Mouse (Mus musculus): ENCODE data around the gene Unkl. TPM values are rescaled to one million over a fixed set of nuclear protein-coding genes. Genes with fewer than 3 reads are reported as not detected.
"Not testable (repeated sequence)": the region's sequence is repeated elsewhere in the genome, so short reads cannot be mapped to it uniquely, and the experiment has no call there.

Gene Unkl
- total RNA-seq, 2 experiments from 2014 or later = 32.0 to 33.7 TPM

DNA sequence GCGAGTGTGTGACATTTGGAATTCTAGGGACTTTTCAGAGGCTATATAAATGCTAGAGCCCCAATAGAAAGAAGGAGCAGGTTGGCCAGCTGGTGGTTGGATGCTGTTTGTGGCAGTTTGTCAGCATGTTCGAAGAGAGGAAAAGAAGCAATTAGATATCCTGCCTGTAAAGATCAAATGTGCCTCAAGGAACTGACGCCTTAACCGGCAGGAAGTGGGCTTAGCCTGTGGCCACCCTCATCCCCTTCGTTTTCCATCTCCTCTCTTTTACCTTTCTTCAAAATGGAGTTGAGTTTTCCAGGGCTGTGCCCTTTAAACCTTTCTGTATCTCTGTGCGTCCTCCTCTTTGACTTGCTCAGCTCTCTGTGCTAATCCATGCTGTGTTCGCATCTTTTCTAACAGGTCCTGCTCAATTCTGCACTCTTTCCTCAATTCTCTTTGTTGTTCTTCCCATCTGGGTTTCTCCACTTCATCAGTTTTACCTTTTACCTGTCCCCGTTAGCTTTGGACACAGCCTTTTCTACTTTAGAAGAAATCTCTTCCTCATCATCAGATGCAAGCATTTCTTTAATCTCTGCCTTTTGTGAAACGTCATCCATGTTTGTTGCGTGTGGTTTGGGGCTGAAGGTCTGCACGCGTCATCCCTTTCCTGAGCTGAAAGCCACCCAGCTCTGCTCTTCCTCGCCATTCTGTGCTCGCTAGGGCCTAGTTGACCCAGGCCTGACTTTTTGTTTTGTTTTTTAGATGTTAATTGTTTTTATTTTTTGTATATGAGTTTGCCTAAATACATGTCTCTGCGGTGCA is 31.5 kb downstream of the Unkl start:
- no peak for DNase-seq (ENCODE audit: low spot score in 2 of 2)

DNA sequence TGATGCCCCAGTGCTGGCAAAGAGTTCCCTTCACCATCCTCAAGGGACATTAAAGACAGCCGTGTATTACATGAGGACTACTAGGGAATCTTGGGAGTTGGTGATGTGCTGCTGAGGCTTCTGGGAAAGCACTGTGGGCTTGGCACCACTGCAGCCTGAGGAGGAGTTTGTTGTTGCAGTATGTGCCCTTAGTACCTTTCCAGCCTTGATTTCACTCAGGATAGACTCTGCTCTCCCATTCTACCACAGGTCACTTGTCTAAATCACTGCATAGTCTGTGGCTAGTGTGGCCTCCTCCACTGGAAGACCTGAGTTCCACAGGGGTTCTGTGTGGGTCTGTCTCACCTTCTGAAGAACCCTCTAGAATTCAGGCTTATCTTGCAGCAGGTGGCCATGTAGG is 32.5 kb downstream of the Unkl start:
- no peak for DNase-seq (ENCODE audit: low spot score in 2 of 2)

DNA sequence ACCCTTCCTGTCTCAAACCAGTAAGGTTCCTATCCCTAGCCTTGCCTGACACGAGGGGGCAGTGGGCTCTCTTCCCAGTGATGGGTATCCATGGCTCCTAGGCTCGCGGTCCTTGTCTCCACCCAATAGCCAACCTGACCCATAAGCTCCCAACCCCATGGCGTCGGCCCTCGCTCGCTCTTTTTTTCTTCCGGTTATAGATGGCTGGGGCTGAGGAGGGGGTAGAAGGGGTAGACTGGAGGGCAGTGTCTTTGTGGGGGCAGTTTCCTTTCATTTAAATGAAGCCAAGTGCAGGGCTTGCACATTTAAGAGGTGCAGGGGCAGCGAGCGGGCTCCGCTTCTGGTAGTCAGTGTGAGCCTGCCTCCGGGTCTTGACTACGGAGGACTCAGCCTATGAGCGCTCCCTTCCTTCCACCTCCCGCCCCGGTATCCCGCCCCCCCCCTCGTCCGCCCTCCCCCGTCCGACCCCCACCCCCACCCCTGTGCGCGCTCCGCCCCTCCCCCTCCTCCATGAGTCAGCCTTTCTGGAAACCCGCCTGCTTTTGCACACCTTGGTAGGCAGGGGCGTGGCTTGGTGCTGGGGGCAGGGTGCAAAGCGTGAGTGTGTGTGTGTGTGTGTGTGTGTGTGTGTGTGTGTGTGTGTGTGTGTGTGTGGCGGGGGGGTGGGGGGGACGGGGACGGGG is 33.8 kb downstream of the Unkl start:
- DNase-seq (ENCODE audit: low spot score in 2 of 2) = peak; percentile 47 to 56

DNA sequence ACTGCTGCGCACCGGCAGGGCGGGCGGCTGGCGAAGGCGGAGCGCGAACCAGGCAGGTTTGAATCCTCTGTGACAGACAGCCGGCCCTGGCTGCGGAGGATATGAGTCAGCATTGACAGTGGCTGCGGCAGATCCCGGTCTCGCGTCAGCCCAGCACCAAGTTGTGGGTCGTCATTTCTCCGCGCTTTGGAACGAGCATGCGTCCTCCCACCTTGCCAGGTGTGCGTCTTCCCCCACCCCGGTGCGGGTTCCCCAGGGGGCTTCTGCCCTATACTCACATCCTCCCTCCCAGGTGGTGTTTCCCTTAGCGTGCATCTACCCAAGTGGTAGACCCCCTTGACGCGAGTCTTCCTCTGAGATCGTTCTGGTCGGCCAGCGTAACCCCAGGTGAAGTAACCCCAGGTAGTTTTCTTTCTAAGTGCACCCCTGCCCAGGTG is 34.3 kb downstream of the Unkl start:
- not testable (repeated sequence) for DNase-seq (ENCODE audit: low spot score in 2 of 2)

DNA sequence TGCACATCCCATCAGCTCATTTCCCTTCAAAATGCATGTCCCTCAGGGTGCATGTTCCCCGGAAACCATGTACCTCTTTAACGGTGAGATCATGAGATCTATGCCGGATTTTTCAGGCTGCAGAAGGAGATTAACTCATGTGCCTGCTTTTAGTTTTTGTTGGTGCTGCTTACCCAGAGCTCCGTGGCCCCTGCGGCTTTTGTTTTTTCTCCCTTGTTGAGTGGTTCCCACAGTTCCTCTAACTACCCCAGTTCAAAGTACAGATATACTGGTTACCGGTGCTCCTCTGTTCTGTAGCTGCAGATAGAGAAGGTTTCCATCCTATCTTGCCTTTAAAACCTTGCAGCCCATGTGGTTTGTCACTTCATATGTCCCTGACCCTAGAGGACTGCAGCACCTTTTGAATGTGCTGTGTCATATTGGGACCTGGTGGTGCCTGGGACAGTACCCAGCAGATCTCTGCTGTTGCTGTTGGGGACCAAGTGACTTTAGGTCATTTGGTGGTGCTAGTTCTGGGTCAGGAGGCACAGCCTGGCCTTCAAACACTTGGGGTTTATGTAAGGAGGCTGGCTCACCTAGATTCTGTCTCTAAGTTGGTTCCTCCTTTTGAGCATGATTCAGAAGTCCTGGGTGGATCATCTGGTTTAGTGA is 34.9 kb downstream of the Unkl start:
- DNase-seq (ENCODE audit: low spot score in 2 of 2) = no peak

DNA sequence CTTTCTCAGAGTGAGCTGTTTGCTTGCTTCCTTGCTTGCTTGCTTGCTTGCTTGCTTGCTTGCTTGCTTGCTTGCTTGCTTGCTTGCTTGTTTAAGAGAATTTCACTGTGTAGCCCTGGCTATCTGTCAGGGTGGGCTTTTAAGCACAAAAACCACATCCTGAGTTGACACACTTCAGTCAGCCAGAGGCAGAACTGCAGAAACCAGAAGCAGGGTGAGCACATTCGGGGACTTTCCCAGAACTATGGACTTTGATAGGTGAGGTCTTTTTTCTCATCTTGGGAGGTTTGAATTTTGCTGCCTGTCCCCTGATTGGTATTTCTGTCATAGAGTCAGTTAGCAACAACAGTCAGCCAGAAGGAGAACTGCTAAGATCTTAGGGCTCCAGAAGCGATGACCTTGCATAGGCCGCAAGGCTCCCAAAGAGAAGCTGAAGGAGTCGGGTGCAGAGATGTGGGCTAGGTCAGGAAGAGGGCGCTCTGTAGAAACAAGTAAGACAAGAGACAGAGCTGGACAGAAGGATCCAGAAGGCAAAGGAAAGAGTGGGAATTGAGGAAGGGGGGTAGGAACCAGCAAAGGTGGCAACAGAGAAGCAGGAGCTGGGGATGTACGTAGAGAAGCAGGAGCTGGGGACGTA is 36.5 kb downstream of the Unkl start:
- DNase-seq (ENCODE audit: low spot score in 2 of 2) = no peak

DNA sequence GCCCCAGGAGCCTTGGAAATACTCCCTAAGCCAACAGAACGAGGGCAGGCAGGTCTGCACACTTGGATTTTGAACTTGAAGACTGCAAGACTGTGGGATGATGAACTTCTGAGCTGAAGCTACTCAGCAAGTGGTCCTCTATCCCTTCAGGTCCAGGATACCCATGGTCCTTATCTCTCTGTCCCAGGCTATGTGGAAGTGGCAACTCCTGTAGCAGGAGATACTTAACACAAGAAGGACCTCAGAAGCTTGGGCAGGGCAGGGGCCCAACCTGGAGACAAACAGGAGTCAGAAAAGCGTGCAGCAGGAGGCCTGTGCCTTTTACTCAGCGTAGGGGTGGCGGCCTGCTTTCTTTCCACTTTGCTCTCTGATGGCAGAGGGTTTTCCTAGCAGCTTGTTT is 37.5 kb downstream of the Unkl start:
- DNase-seq (ENCODE audit: low spot score in 2 of 2) = no peak

DNA sequence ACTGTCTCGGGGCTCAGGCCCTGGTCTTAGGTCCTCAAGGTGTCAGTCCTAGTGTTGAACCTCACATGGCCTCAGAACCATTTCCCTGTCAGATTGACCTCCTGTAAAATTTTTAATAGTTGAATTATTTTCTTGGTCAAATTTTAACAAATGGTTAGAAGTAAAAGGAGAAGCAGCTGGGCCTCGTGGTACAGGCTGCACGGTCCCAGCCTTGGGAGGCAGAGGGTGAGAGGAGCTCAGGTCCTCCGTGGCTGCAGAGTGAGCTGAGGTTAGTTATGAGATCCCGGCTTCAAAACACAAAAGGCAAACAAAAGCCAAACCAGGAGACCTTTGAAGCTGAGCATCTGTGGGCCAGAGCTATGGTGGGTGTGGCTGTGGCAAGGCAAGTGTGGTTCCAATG is 39.8 kb downstream of the Unkl start:
- no peak for DNase-seq (ENCODE audit: low spot score in 2 of 2)

DNA sequence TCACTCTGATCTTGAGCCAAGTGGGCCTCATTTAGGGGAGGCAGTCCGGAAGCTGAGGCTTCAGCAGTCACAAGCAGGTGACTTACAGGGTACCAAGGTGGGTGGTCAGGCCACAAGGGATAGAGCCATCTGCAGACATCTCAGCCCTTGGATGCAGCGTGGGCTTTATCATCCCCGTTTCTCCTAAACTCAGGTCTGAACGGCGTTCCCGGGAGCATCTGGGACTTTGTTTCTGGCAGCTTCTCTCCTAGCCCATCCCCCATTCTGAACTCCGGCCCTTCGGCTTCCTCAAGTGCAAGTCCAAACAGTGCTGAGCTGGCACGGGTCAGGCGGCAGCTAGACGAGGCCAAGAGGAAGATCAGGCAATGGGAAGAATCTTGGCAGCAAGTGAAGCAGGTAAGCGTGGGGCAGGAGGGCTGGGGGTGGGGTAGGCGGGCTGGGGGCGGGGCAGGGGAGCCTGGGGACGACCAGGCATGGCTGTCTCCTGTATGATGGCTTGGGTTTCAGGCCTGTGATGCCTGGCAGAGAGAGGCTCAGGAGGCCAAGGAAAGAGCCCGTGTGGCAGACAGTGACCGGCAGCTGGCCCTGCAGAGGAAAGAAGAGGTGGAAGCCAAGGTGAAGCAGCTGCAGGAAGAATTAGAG is 41.9 kb downstream of the Unkl start:
- not testable (repeated sequence) for DNase-seq (ENCODE audit: low spot score in 2 of 2)

DNA sequence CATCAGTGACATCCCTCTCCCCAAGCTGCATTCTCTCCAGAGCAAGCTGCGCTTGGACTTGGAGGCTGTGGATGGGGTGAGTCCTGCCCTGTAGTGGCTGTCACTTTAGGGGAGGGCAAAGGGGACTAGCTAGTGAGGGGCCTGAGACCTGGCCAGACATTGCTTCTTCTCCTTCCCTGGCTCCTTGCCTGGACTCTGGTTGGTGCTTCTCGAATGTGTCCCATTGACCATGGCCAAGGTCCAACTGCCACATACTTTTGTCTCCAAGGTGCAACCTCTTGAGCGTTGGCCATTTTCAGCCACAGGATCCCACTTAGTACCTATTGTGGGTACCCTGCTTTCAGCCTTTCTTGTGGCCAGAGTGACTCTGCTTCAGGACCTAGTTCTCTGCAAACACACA is 42.5 kb downstream of the Unkl start:
- DNase-seq (ENCODE audit: low spot score in 2 of 2) = no peak

DNA sequence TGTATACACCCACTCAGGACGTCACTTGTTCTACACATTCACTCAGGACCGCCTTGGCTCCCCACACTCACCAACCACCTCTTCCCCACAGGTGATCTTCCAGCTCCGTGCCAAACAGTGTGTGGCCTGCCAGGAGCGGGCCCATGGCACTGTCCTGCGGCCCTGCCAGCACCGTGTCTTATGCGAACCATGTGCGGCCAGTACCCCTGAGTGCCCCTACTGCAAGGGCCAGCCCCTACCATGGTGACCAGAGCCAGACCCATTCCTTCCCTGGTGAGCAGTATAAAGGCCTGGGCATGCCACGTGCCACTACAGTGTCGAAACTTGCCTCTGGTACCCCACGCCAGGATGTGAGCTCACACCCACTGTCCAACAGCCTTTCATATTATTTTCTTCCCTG is 43.4 kb downstream of the Unkl start:
- DNase-seq (ENCODE audit: low spot score in 2 of 2) = not testable (repeated sequence)

DNA sequence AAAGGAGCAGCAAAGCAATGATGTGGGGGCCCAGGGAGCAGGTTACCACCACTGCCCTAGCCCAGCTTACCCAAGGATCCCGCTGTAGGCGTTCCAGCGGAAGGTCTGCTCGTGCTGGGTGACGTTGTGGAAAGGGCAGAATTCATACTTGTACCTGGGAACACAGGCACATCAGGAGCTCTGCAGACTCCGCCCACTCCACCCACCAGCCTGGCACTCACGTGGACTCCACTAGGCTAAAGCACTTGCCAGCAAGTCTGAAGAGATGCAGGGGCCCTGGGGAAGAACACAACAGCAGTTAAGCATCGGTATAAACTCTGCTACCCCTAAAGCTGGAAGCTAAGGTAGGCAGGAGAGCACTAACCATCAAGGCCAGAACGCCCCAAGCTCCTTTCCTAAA is 47.4 kb downstream of the Unkl start:
- no peak for DNase-seq (ENCODE audit: low spot score in 2 of 2)

DNA sequence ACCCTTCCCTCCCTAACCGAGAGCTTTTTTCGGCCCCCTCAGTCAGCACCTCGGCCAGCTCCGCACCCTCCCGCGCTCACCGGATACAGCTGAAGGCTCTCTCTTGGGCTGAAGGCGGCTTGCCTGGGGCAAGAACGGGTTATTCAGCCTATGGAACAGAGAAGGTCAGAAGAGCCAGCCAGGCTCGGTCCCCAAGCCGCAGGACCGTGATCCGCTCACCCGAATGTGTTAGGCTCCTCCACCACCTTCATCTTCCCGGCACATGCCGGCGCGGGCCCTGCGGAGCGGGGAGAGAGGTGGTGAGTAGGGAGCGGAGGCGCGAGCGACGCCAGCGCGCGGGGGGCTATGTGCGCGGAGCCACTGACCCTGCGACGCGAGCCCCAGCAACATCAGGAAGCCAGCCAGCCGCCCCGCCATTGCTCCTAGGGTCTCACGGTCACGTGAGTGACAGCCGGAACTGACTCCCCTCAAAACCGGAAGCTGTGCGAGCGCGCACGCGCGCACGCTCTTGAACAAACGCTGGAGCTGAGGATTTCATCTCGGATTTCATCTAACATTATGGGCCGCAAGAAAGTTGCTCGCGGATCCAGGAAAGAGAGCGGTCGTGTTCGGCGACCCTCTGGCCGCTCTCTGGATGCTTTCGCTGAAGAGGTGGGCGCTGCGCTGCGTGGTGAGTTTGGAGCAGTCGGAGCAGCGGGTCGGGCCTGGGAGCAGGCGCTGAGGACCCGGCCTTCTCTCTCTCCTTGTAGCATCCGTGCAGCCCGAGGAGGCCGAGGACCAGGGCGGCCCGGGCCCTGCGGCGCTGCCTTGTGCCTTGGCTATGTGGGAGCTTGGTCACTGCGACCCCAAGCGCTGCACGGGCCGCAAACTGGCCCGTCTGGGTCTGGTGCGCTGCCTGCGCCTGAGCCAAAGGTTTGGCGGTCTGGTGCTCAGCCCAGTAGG is 51.8 kb downstream of the Unkl start, which contains the start of the genes Gnptg and Tsr3:
Gene Gnptg (minus strand): TSS at position 430 of the 942 bp plus-strand sequence.
Gene Tsr3 (plus strand): TSS at position 476 of the 942 bp plus-strand sequence.
- peak; percentile 78 to 85 for DNase-seq (ENCODE audit: low spot score in 2 of 2)

DNA sequence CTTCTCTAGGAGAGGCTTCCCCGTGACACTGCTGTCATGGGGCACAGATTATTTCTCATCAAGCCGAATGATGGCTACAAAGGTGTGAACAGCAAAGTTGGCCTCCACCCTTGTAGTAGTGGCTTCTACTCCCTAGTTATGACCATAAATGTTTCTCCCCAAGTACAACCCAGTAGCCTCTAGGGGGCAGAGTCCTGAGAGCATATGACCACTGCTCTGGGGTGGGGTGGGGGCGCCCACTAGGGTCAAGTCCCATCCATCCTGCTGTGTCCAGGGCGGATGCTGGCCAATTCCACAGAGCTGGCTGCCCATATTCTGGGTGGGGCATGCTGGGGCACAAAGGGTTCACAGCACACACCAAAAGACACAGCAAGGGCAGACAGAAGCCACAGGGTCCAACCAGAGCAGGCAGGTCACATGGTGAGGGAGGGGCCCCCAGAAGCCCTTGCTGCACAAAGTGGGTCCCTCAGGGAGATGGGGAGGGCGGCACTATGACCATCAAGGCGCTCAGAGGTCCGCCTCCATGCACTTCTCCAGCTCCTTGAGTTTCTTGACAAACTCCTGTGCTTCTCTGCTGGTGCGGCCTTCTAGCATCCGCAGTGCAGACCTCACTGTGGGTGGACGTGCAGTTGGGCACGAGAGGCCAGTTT is 55.1 kb downstream of the Unkl start:
- DNase-seq (ENCODE audit: low spot score in 2 of 2) = no peak

DNA sequence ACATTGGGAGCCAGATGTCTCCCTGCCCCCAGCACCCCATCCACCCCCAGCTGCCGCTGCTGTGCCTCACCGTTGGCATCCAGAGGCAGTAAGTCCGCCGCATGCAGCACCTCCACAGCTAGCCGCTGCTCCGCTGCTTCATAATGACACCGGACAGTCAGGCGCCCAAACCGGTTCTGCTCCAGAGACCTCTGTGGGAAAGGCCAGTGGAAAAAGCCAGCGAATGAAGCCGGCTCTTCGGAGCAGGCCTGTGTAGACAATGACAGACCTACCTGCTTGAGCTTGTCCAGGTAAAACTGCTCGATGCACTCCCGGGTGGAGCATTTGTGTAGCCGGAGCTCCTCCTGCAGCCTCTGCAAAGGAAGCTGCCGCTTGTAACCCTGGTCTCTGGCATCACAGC is 56.0 kb downstream of the Unkl start:
- no peak for DNase-seq (ENCODE audit: low spot score in 2 of 2)

DNA sequence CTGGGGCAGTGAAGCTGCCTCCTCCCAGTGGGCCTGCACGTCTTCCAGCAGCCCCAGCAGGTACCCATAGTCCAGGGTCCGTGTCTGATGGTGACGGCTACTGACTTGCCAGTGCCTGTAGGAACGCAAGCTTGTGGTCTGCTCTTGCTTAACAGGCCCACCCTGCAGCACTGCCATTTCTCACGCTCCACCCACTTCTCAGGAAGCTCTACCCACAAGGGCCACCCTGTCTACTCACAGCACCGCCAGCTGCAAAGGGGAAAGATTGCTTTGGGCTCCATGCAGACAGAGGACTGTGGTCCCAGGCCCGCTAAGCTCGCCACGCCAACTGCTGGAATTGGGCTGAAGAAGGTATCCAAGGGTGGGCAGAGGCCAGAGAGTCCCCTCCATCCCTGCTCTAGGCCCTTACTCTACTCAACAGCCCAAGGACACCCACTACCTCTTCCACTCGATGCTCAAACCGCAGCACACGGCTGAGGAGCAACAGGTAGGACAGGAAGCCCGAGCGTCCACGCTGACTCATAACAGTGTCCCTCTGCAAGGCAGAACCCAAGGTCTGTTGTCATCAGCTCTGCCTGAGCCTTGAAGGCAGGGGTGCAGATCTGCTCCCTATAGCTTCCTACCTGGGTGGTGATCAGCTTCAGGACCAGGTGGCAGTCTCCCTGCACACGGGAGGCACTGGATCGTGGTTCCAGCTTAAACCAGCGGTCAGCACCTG is 60.0 kb downstream of the Unkl start:
- no peak for DNase-seq (ENCODE audit: low spot score in 2 of 2)

DNA sequence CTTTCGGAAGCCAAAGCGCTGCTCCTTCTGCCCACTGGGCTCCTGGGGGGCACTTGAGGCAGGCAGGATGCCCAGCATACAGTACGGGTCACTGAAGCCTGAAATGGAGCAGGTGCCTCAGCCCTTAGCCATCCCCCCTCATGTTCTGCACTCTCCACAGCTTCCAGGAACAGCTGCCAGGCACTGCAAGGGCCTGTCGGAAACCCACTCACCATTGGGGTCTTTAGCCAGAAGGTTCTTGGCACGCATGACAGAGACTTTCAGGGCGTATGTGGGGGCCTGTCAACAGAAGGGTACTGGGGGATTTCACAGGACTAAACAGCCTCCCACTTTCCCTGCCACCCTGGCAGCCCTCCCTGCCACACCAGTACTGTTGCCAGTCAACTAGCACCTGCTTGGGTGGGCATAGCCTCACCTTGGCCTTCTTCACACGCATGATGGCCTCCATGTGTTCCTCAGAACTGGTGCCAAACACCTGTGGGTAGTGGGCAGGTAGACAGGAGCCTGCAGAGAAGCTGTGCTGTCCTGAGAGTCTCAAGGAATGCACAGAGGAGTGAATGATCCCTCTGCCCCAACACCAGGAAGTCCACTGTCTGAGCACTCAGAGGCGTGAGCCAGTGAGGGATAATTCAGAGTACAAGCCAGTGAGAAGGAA is 62.1 kb downstream of the Unkl start:
- DNase-seq (ENCODE audit: low spot score in 2 of 2) = no peak

DNA sequence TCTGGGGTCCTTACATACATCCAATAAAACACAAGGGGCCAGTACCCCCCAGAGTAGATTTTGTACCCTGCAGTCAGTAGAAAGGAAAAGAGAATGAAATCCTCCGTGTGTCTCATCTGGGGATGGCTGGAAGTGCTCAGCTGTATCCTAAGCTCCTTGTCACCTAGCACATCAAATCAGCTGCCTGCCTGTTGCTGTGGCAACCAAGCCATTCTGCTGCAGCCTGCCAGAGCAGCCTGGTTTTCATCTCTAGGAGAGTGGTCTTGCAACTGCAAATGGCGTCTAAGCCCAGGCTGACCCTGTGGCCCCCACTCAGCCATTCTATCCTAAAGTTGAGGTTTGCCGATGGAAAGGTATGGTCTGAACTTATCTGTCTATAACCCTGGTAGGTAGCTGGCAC is 64.4 kb downstream of the Unkl start:
- DNase-seq (ENCODE audit: low spot score in 2 of 2) = no peak

Data from layer of hippocampus, postnatal 10 days (tissue).